Mouse (Mus musculus) ovary, postnatal 14 days (tissue): Measurements from ENCODE around the gene Pcsk7.

ENCODE experiments used
- DNase-seq: peaks from one replicate; pipeline ENCODE4 v3.0.0; 2022; ENCODE audit warnings: low spot score

Pcsk7 gene

GRCm38 (mm10) chr9:45938952-45939637 lies 32.8 kb downstream of the Pcsk7 start:
- DNase-seq, result no peak

GRCm38 (mm10) chr9:45939794-45940193 lies 33.5 kb downstream of the Pcsk7 start:
- DNase-seq, result no peak

GRCm38 (mm10) chr9:45941329-45941888 lies 35.1 kb downstream of the Pcsk7 start:
- no peak for DNase-seq

- DNase-seq, result no peak
These were observed 36.2 kb downstream of the Pcsk7 start for GRCm38 (mm10) chr9:45942464-45942863.

GRCm38 (mm10) chr9:45942916-45943315 lies 36.6 kb downstream of the Pcsk7 start:
- no peak for DNase-seq

- no peak for DNase-seq
These were observed 37.6 kb downstream of the Pcsk7 start for GRCm38 (mm10) chr9:45943628-45944505.

GRCm38 (mm10) chr9:45944506-45945400 lies 38.5 kb downstream of the Pcsk7 start:
- no peak for DNase-seq

GRCm38 (mm10) chr9:45945721-45946120 lies 39.4 kb downstream of the Pcsk7 start:
- DNase-seq, result no peak

GRCm38 (mm10) chr9:45946182-45946871 lies 40.0 kb downstream of the Pcsk7 start:
- no peak for DNase-seq

GRCm38 (mm10) chr9:45946872-45947183 lies 40.5 kb downstream of the Pcsk7 start:
- DNase-seq, result no peak

GRCm38 (mm10) chr9:45952057-45952456 lies 45.8 kb downstream of the Pcsk7 start:
- no peak for DNase-seq

- no peak for DNase-seq
These were observed 46.6 kb downstream of the Pcsk7 start for GRCm38 (mm10) chr9:45952890-45953289.

GRCm38 (mm10) chr9:45953511-45954293 lies 47.4 kb downstream of the Pcsk7 start:
- DNase-seq, result no peak

GRCm38 (mm10) chr9:45954294-45955106 lies 48.2 kb downstream of the Pcsk7 start:
- no peak for DNase-seq

GRCm38 (mm10) chr9:45955107-45955963 lies 49.0 kb downstream of the Pcsk7 start, which contains the start of gene Sidt2:
Sidt2 (minus strand) TSS chr9:45955258.
- peak; percentile 76 for DNase-seq

- DNase-seq, result no peak
These were observed 51.9 kb downstream of the Pcsk7 start for GRCm38 (mm10) chr9:45958023-45958670.

GRCm38 (mm10) chr9:45958851-45959250 lies 52.6 kb downstream of the Pcsk7 start:
- DNase-seq, result no peak

- no peak for DNase-seq
These were observed 53.4 kb downstream of the Pcsk7 start for GRCm38 (mm10) chr9:45959661-45960060.
